Mouse (Mus musculus): Measurements from ENCODE around the gene Slc12a8.

DNA sequence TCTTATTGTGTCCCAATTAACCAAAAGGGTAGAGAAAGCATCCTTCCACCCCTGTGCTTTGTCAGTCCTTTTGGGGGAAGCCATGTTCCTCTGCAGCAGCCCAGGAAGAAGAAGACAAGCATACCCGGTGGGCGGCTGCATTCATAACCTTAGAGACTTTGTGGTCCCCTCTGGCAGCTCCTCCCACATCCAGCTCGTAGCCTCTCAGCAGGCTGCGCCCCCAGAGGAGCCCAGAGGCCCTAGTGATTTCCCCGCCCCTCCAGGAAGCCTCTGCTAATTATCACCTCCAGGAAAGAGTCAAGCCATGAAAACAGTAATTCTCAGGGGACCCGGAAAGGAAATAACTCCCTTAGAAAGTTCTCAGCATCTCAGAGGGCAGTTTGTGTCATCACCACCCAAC, 188.1 kb downstream of the Slc12a8 start:
- no peak for TF ChIP-seq CTCF (IDR thresholded peaks at IDR 0.05; ENCODE audit: low read depth, low read length)
- no peak for TF ChIP-seq POLR2A (IDR thresholded peaks at IDR 0.05; ENCODE audit: borderline replicate concordance, low read depth, low read length)
